Mouse (Mus musculus): ENCODE data around the gene Mbnl1.

Gene Mbnl1

DNA sequence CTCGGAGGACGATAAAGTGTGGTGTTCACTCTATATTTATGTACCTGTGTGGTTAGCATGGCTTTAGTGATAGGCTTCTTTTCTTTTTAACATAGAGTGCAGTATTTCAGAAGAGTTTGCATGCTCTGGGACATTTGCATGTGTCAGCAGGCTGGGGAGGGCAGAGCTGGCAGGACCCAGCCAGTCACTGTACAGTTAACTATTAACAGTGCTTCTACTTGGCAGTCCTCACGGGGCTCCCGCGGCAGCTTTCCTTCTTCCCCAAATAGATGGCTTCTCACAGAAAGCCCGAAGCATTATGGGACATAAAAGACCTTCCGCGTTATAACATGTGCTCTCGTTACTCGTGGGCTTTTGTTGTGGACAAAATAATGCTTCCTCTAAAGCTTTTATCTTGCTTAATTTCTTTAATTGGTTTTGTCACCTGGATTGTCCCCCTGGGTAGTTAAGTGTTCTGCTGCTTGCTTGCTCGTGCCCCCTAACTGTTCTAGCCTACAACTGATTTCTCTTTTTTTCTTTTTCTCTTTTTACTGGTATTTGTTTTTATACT, 142.5 kb downstream of the Mbnl1 start:
- no peak for DNase-seq

DNA sequence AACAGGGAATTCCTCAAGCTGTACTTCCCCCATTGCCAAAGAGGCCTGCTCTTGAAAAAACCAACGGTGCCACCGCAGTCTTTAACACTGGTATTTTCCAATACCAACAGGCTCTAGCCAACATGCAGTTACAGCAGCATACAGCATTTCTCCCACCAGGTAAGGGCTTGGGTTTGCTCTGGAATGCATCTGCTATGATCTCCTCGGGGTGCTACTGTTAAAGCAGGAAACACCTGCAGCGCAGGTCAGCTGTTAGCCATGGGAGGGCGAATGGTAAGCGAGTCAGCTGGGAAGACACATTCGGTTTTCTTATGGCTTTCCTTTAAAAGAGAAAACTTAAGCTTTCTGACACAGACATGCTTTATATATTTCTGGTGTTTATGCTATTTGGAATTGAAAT, 143.0 kb downstream of the Mbnl1 start:
- DNase-seq = no peak

GRCm38 (mm10) chr3:60616147-60616546, 143.5 kb downstream of the Mbnl1 start:
- DNase-seq = no peak

DNA sequence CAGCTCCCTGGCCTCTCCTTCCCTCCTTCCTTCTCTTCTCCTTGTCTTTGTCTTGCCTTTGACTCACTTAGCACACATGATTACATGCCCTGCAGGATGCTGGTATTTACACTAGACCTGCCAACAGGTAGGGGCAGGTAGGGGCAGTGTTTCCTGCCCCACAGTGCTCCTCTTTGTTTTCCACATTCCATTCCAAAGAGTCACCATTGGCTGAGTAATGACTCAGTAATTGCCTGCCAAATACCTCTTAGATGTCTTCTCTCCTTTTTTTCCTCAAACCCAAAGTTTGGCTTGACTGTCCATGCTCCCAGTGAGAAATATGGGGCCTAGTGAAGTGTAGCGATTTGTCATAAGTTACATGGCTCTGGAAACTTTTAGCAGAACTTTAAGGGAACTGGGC, 145.0 kb downstream of the Mbnl1 start:
- DNase-seq = no peak

- no peak for DNase-seq
Measured at GRCm38 (mm10) chr3:60620236-60620635, 147.6 kb downstream of the Mbnl1 start.

- DNase-seq = no peak
Measured at GRCm38 (mm10) chr3:60631183-60631582, 158.6 kb downstream of the Mbnl1 start.

GRCm38 (mm10) chr3:60631754-60632153, 159.1 kb downstream of the Mbnl1 start:
- DNase-seq = no peak

DNA sequence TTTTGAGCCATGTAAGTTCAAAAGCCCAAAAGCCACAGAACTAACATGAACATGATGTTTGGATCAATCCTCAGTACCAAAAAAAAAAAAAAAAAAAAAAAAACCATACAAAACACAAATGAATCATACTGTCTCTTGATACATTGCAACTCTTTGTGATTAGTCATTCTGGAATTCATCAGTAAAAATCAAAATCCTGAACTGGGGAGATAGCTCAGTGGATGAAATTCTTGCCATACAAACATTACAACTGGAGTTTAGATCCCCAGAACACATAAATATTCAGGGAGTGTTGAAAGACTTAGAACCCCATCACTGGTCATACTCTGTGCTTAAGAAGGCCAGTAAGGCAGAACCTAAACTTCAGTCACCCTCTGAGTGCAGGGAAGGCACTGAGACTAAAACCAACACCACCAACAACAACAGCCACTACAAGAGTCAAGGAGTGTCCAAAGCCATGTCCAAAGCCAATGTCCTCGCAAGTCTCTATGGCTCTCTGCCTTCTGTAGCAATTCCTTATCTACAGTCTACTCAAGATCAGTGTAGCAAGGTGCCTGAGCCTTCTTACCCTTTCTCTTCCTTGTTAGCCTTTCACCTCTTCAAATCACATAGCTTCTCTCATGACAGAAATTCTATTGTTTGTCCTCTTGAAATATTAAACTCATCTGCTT, 160.3 kb downstream of the Mbnl1 start:
- no peak for DNase-seq

GRCm38 (mm10) chr3:60638530-60638929, 165.9 kb downstream of the Mbnl1 start:
- no peak for DNase-seq

GRCm38 (mm10) chr3:60639135-60639534, 166.5 kb downstream of the Mbnl1 start:
- no peak for DNase-seq

DNA sequence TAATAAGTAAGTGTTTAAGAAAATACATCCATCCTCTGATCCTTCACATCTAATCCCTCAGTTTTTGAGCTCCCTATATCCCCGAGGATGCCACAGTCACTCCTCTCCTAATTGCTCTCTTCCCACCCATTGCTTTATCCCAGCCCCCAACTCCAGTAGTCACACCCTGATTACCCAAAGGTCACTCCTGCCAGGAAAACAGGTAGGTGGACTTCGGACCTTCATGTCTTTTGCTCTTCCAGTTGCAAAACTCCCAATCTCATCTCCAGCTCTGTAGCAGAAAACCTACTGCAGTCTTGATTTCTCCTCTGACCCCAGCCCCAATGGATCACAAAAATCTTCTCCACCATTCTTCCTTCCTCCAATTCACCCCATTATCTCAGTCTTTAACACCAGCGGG, 169.6 kb downstream of the Mbnl1 start:
- DNase-seq = no peak

- DNase-seq = no peak
Measured at GRCm38 (mm10) chr3:60645531-60645930, 172.9 kb downstream of the Mbnl1 start.

GRCm38 (mm10) chr3:60648293-60648692, 175.7 kb downstream of the Mbnl1 start:
- no peak for DNase-seq

DNA sequence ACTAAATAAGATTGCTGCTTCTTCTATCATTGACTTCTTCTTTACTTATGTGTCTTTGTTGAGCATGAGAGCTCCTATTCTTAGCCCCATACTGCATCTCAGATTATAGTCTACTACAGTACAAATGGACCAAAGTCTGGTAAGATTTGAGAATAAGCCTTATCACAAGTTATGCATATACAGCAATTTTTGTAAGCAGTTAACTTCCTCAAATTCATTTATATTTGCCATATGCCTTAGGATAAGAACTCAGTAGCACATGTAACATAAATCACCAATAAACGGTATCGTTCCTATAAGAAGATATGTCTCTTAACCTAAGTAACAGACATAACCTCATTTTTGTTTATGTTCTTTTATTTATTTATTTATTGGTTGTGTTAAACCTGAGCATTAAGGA, 188.1 kb downstream of the Mbnl1 start:
- no peak for DNase-seq

Measured in lung, postnatal 14 days (tissue).